Mouse (Mus musculus) adrenal gland, postnatal 25 days (tissue): ENCODE measurements around the gene Zfp60. TPM values are rescaled to one million over a fixed set of nuclear protein-coding genes. Genes with fewer than 3 reads are reported as not detected.

Experiments used
- DNase-seq: peaks from one replicate; pipeline ENCODE4 v3.0.0; 2021; ENCODE audit warnings: mixed read lengths
- long read RNA-seq: library from polyadenylated mRNA; stranded (forward); transcript quantifications from one replicate; pipeline ENCODE4 v2.0.0, GENCODE M21; 2021
- total RNA-seq: library from RNA; stranded (reverse); gene quantifications from 2 replicates; pipeline ENCODE4 v1.2.3, GENCODE M21; 2021

Gene Zfp60
- total RNA-seq, result 16.5 and 18.6 TPM in 2 replicates
- long read RNA-seq, full-length matches to known transcripts, result 1 of 1 reads
- long read RNA-seq, partial matches to known transcripts, result 0 of 1 reads
- long read RNA-seq, other reads (novel, unspliced or antisense), result 0 of 1 reads

GRCm38 (mm10) chr7:27731281-27731883, at the start of gene Zfp60:
Zfp60 (plus strand) TSS chr7:27731389.
- DNase-seq, result peak; percentile 81

- DNase-seq, result no peak
These were observed 48.0 kb upstream of the Zfp60 start for GRCm38 (mm10) chr7:27683218-27683617.

DNA sequence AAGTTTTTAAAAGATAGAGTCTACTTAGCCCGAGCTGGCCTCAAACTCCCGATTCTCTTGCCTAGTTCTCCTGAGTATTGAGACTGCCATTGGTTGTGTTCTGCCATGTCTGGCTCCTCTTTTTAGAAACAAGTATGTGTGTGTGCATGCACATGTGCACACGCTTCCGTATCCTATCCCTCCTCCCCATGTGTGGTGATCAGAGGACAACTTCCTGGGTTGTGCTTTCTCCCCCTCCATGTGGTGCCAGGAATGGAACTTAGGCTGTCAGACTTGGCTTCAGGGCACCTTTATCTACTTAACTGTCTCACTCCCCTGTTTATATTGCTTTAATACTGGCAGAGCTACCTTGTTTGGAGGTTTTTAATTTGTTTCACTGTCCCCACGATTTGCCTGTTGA, 46.0 kb upstream of the Zfp60 start:
- no peak for DNase-seq

DNA sequence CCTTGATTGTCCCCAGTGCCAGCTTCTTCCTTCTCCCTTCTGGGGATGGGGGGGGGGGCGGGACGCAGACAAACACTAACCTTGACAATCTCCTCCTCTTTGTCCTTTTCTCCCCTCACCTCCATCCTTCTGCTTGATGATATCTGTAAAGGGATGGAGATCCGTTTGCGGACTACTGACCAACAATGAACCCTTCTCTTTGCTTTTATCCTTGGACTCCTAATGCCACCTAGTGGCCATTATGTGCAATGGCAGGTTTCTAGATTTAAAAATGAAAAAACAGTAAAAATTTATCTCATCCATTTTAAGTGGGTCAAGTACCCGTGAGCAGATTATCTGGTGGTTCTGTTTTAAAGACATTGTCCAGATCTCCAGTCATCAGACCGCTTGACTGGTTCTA, 45.5 kb upstream of the Zfp60 start:
- DNase-seq, result no peak

GRCm38 (mm10) chr7:27687043-27687442, 44.1 kb upstream of the Zfp60 start:
- DNase-seq, result no peak

DNA sequence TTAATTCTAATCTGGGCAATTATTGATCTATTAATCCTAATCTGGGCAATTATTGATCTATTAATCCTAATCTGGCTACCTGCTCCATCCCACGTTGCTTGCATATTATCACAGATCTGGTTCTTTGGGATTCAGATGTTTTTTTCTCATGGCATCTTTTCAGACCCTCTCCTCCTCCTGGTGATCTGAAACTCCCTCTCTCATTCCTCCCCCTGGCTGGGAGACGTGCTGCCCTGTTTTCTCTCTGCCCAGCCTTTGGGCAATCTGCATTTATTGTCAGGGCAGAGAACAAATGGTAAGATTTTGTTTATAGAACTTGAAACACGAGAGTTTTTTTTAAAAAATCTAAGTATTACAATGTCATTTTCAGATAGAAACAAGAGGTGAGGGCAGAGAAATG, 43.4 kb upstream of the Zfp60 start:
- no peak for DNase-seq

DNA sequence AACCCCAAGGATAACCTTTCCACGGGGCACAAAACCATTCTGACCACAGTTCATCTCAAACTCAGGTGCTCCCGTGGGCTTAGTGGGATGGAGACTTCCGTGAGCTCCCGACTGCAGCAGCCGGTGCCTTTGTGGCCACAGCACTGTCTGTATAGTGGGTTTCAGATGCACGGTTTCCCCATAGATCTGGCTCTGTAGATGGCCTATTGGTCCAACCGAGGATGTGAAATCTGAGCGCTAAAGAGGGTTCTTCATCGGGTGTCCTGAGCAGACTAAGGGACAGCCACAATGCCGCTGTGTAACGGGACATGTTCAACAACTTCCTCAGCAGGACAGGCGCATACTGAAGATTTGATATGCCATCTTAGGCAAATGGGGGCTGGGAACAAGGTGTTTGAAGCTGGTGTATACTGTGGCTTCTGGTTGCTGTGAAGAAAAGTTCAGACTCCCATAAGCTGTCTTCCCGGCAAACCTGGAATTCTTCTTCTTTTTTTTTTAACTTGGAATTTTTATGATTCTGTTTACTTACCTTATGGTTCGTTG, 42.9 kb upstream of the Zfp60 start:
- DNase-seq, result no peak

DNA sequence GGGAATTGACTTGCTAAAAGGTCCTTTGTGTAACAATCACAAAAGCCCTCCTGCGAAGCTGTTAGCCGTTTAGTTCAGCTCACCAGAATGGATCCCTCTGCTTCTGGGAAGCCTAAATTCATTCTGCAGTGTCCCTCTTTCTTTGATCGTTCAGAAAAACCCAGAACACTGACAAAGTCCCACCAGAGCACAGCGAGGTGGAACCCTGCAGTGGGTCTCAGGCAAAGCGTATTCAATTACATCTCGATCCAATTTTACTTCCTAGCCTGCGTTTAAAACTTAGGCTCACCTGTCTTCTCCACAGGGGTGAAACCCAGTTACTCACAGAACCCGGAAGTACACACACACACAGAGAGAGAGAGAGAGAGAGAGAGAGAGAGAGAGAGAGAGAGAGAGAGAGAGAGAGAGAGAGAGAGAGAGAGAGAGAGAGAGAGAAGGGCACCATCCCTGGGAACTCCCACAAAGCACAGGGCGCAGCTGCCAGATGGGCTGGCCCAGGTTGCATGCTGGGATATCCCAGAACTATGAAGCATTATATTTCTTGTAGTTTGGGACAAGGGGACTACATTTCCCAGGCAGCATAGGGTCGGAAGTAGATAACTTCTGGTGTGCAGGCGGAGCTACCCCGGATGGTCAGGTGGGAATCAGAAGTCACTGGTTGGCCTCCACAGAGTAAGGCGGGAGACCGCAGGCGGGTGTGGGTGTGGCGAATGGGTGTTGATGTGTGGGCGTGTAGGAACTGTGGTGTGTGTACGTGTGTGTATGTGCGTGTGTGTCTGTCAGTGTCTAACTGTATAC, 42.2 kb upstream of the Zfp60 start, which contains the start of gene Zfp607b:
TSS of gene Zfp607b (plus strand) at position 526 of the 798 bp plus-strand sequence.
- peak; percentile 86 for DNase-seq

GRCm38 (mm10) chr7:27691076-27691475, 40.1 kb upstream of the Zfp60 start:
- DNase-seq, result peak; percentile 30

DNA sequence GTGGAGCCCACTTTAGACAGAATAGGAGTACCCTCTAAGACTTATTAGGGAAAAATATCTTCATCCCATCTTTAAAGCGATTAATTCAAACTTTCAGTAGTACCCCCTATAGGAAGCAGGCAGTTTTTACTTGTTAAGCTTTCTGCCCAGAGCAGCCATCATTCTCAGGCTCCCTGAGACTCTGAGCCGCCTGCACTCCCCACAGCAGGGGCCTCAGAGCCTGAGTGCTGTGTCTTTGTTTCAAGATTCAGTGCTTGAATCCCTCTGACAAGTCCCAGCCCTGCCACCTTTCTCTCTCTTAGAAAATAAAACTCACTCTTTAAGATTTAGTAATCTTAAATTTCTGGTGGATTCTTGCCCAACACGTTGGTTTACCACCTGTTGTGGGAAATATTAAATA, 34.5 kb upstream of the Zfp60 start:
- DNase-seq, result no peak

GRCm38 (mm10) chr7:27710402-27710801, 20.8 kb upstream of the Zfp60 start:
- no peak for DNase-seq

GRCm38 (mm10) chr7:27721951-27722350, 9.2 kb upstream of the Zfp60 start:
- DNase-seq, result no peak

GRCm38 (mm10) chr7:27725566-27726538, 5.3 kb upstream of the Zfp60 start:
- DNase-seq, result peak; percentile 11

- no peak for DNase-seq
These were observed 3.7 kb upstream of the Zfp60 start for GRCm38 (mm10) chr7:27727471-27727870.

DNA sequence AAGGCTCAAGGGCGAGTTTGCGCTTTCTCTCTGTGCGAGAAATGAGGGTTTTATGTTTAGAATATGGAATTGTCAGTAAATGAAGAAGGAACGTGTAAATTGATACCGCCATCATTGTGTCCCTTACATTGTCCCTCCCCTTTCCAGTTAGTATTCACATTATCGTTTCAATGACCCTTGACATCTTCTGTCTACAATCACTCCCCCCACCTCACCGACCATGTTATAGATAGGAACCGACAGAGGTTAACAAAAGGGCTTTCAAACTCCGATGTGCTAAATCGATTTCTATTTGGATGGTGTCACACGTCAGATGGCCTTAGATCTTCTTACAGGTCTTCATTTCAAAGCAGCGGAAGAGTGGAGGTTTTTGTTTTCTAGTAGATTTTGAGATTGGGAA, 757 bp downstream of the Zfp60 start:
- no peak for DNase-seq

GRCm38 (mm10) chr7:27732508-27732907, 1.3 kb downstream of the Zfp60 start:
- no peak for DNase-seq

GRCm38 (mm10) chr7:27735457-27735856, 4.3 kb downstream of the Zfp60 start:
- DNase-seq, result no peak

DNA sequence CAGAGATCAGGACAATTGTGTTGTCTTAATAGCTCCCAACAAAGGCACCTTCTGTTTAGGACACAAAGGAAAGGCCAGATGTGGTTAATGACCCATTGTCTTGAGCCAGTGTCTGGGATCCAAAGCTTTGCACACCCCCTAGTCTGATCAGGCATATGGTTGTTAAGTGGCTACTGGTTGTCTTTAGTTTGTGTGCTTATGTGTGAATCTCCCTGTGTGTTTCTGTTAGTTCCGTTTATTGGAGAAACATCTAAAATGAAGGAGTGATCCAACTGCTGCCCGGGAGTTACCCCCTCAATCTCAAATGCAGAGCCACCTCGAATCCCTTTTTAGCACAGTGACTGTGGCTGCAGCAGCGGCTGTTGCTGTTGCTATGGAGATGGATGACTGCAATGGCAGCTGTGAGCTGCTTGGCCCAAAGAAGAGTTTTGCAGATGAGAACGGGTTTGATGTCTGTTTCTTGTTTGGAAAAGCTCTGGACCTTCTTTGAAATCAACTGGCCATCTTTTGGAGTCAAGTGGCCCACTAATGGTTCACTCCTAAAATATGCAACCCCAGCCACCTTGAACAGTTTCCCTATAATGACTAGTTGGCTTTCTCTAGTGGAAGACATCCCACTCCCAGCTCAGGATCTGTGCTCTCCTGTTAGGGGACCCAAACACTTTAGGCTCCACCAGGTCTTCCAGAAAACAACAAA, 25.3 kb downstream of the Zfp60 start:
- DNase-seq, result no peak

DNA sequence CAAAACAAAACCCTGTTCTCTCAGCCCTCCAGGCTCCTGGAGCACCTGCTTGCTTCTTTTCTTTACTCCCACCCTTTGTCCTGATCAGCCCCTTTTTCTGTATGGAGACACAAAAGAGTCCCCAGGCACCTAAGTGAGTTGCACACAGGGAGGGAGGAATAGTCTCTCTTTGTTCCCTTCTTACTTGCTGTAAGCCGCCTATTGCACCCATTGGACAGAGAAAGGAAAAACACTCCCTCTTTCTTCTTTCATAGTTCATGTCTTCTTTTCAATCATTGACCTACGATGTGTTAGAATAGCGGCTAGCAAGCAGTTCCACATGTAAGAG, 25.8 kb downstream of the Zfp60 start:
- no peak for DNase-seq

GRCm38 (mm10) chr7:27765176-27765886, 34.1 kb downstream of the Zfp60 start:
- no peak for DNase-seq

- DNase-seq, result no peak
These were observed 58.1 kb downstream of the Zfp60 start for GRCm38 (mm10) chr7:27789306-27789705.
